Mouse (Mus musculus) hindbrain, embryonic 14.5 days (tissue): ENCODE data around the gene Sema3b. TPM values are rescaled to one million over a fixed set of nuclear protein-coding genes. Genes with fewer than 3 reads are reported as not detected.
A peak's percentile ranks its signal among the peaks of the same experiment; 100 is the strongest.

Experiments used
- ATAC-seq: fragments of 200-750 bp; cut with Nextera tagmentation; 2 replicates; pipeline ENCODE4 v1.8.0; 2017; ENCODE audit warnings: moderate number of reproducible peaks, mild to moderate bottlenecking, moderate TSS enrichment, moderate library complexity; ENCODE audit not compliant: low FRiP score
- DNase-seq: peaks from one replicate; pipeline ENCODE4 v3.0.0-alpha.2; 2015; ENCODE audit warnings: low spot score
- H3K27ac ChIP-seq: fragments of 300-500 bp; sonication (generic); 2 replicates; pipeline ENCODE4 v1.5.1; 2014; ENCODE audit warnings: mild to moderate bottlenecking, moderate library complexity
- H3K27me3 ChIP-seq: fragments of 300-500 bp; sonication (generic); 2 replicates; pipeline ENCODE4 v1.6.1; 2014; ENCODE audit warnings: mild to moderate bottlenecking, low read length, mixed read lengths; ENCODE audit not compliant: control insufficient read depth, insufficient read depth
- H3K36me3 ChIP-seq: fragments of 300-500 bp; sonication (generic); replicated peaks from 2 replicates; pipeline ENCODE4 v1.6.1; 2014; ENCODE audit not compliant: control insufficient read depth, insufficient read depth
- H3K4me1 ChIP-seq: fragments of 300-500 bp; sonication (generic); replicated peaks from 2 replicates; pipeline ENCODE4 v1.6.1; 2014; ENCODE audit warnings: antibody characterized with exemption, low read length, mixed read lengths; ENCODE audit not compliant: control insufficient read depth, insufficient read depth
- H3K4me2 ChIP-seq: fragments of 300-500 bp; sonication (generic); replicated peaks from 2 replicates; pipeline ENCODE4 v1.6.1; 2014; ENCODE audit warnings: mild to moderate bottlenecking, moderate library complexity
- H3K4me3 ChIP-seq: fragments of 300-500 bp; sonication (generic); replicated peaks from 2 replicates; pipeline ENCODE4 v1.5.1; 2014; ENCODE audit warnings: mild to moderate bottlenecking, low read length
- H3K9ac ChIP-seq: fragments of 300-500 bp; sonication (generic); 2 replicates; pipeline ENCODE4 v1.6.1; 2014
- H3K9me3 ChIP-seq: fragments of 300-500 bp; sonication (generic); 2 replicates; pipeline ENCODE4 v1.6.1; 2016; ENCODE audit warnings: low read length; ENCODE audit not compliant: control insufficient read depth
- WGBS: fragments of 180-500 bp; shearing (Covaris S2); extraction: QIAGEN DNeasy Blood & Tissue Kit; methylation state at CpG from one replicate; pipeline ENCODE4 v1.1.7; 2014; 5-methylcytosine and 5-hydroxymethylcytosine counted together
- polyA plus RNA-seq: library from polyadenylated mRNA; unstranded; fragments of >200 nt; fragmentation: Nextera tagmentation; extraction: Ambion mirVana; gene quantifications from 2 replicates; pipeline ENCODE4 v1.2.1, GENCODE M21; 2014

Gene Sema3b
- polyA plus RNA-seq, 1 experiment from 2014 or later = 4.5 TPM

GRCm38 (mm10) chr9:107563029-107563581 is 45.9 kb downstream of the Sema3b start, which contains the start of gene Tusc2:
Gene Tusc2 (plus strand): TSS chr9:107563255.
- Histone ChIP-seq H3K27ac (peak within 1 kb of the TSS; percentile 55; the same call in 1 of the 2 replicates), H3K36me3 (peaks cover 62% of the 10 kb centered on the region), H3K9me3 (no peaks in the 10 kb centered on the region), H3K9ac (peak within 1 kb of the TSS; percentile 76), H3K4me2 (peak within 1 kb of the TSS; percentile 95), H3K4me1 (peaks cover 14% of the 10 kb centered on the region), H3K27me3 (no peaks in the 10 kb centered on the region), H3K4me3 (peak within 1 kb of the TSS; percentile 75)
- DNase-seq (peak; percentile 90), ATAC-seq (peak; percentile 94)
- under 1% methylated on average over 46 of the region's 46 CpGs for WGBS

DNA sequence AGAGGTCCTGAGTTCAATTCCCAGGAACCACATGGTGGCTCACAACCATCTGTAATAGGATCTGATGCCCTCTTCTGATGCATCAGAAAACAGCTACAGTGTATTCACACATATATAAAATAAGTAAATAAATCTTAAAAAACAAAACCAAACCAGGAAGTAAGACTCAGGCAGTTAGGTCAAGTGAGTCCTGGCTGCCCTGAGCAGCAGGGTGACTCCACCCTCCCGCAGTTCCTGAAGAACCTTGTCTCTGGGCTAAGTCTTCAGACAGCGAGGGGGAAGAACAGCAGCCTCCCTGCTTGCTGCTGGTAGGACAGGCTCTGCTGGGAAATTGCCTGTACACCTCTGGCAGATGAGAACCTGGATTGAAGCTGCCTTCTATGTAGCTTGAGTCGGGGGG is 52.7 kb downstream of the Sema3b start:
- Histone ChIP-seq H3K9me3 (no peaks in the 10 kb centered on the region), H3K27me3 (peaks cover 18% of the 10 kb centered on the region), H3K4me1 (peaks cover 33% of the 10 kb centered on the region), H3K36me3 (peaks cover 43% of the 10 kb centered on the region), H3K4me3 (0 out of 2 replicates have a peak overlapping the region, but pooled peaks have one; percentile 74), H3K4me2 (peak overlapping the region; percentile 75), H3K27ac (no peak overlapping the region), H3K9ac (no peak overlapping the region)
- no peak for ATAC-seq
- no peak for DNase-seq
- 91% methylated on average over 3 of the region's 3 CpGs for WGBS

GRCm38 (mm10) chr9:107555701-107556100 is 53.3 kb downstream of the Sema3b start:
- ATAC-seq = no peak
- H3K4me1 ChIP-seq = peaks cover 37% of the 10 kb centered on the region

DNA sequence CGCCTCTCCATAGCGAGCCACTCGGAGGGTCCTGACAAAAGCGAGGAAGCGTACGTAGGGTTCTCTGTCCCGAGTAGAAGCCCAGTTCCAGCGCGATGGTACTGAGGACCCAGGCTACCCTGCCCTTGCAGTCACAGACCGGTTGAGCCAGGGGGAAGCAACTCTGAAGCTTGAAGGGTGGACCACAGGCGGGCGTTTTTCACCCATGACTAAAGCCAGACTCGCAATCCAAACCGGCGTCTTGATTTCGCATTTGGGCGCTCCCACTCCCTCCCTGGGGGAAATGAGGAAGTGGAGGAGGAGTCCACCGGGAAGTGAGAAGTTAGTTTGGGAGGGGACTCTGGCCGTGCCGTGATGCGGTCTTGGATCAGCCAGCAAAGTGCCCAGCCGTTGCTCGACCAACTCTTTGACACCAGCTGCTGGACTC is 54.0 kb downstream of the Sema3b start:
- H3K4me1 ChIP-seq = peaks cover 37% of the 10 kb centered on the region
- DNase-seq (no peak), ATAC-seq (peak; percentile 32)
- H3K9ac ChIP-seq = peak overlapping the region; percentile 80
- 0% methylated on average over 23 of the region's 23 CpGs for WGBS
- peak overlapping the region; percentile 75 for H3K4me2 ChIP-seq
- H3K27ac ChIP-seq = peak overlapping the region; percentile 87
- peaks cover 30% of the 10 kb centered on the region for H3K36me3 ChIP-seq
- no peaks in the 10 kb centered on the region for H3K9me3 ChIP-seq
- peaks cover 30% of the 10 kb centered on the region for H3K27me3 ChIP-seq
- H3K4me3 ChIP-seq = peak overlapping the region; percentile 74

More at GRCm38 (mm10) chr9:107555701-107556100, 53.3 kb downstream of the Sema3b start:
- 45% methylated on average over 2 of the region's 2 CpGs for WGBS
- Histone ChIP-seq H3K4me3 (peak overlapping the region; percentile 74), H3K9me3 (no peaks in the 10 kb centered on the region), H3K36me3 (peaks cover 36% of the 10 kb centered on the region), H3K27ac (peak overlapping the region; percentile 87; the same call in 1 of the 2 replicates), H3K9ac (peak overlapping the region; percentile 80), H3K27me3 (peaks cover 24% of the 10 kb centered on the region), H3K4me2 (peak overlapping the region; percentile 75)
- DNase-seq = no peak

- peaks cover 37% of the 10 kb centered on the region for H3K4me1 ChIP-seq
Observed at GRCm38 (mm10) chr9:107554319-107554825, 54.7 kb downstream of the Sema3b start.

GRCm38 (mm10) chr9:107553541-107554318 is 55.3 kb downstream of the Sema3b start:
- H3K9me3 ChIP-seq = no peaks in the 10 kb centered on the region
- H3K27me3 ChIP-seq = peaks cover 43% of the 10 kb centered on the region
- 5% methylated on average over 36 of the region's 37 CpGs for WGBS
- ATAC-seq (peak; percentile 69; the same call in 1 of the 2 replicates), DNase-seq (no peak)
- H3K4me2 ChIP-seq = peak overlapping the region; percentile 75
- peak overlapping the region; percentile 73 for H3K27ac ChIP-seq
- H3K4me1 ChIP-seq = peaks cover 37% of the 10 kb centered on the region
- peak overlapping the region; percentile 63 for H3K9ac ChIP-seq
- H3K4me3 ChIP-seq = peak overlapping the region; percentile 74
- peaks cover 16% of the 10 kb centered on the region for H3K36me3 ChIP-seq

More at GRCm38 (mm10) chr9:107554319-107554825, 54.7 kb downstream of the Sema3b start:
- DNase-seq (peak; percentile 99), ATAC-seq (peak; percentile 93)
- Histone ChIP-seq H3K36me3 (peaks cover 23% of the 10 kb centered on the region), H3K4me3 (peak overlapping the region; percentile 74), H3K4me2 (peak overlapping the region; percentile 75), H3K9me3 (no peaks in the 10 kb centered on the region), H3K27ac (peak overlapping the region; percentile 87), H3K9ac (peak overlapping the region; percentile 80), H3K27me3 (peaks cover 37% of the 10 kb centered on the region)
- under 1% methylated on average over 53 of the region's 53 CpGs for WGBS

DNA sequence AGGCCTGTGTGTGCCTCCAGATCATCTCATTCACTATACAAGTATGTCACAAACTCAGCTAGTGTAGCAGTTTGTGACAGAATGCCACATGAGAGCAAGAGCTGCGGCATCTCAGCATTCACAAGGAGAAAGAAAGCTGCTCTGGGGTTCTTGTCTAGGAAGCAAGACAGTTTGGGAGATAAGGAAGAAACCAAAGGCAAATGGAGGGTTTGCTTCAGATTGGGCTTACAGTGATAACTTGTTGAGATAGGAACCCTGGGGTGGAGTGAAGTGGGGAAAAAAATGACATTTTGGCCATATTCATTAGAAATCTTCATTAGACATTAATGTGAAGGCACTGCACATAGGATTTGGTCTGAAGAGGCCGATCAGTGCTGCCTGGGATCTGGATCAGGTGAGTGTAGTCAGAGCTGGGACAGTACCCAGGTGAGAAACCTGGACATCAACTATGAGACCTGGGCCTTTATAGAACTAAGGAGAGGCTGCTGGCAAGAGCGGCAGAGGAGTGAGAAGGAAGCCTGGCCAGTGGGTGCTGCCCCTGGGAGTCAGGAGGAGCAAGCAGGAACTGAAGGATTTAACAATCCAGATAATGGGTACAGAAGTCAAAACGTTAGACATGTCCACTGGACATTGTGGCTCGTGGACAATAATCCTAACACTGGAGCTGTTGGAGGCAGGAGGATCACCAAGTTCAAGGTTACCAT is 56.2 kb downstream of the Sema3b start:
- Histone ChIP-seq H3K4me3 (peak overlapping the region; percentile 74), H3K9ac (no peak overlapping the region), H3K9me3 (no peaks in the 10 kb centered on the region), H3K4me1 (peaks cover 37% of the 10 kb centered on the region), H3K27me3 (peaks cover 45% of the 10 kb centered on the region), H3K4me2 (peak overlapping the region; percentile 75), H3K27ac (no peak overlapping the region), H3K36me3 (peaks cover 8% of the 10 kb centered on the region)
- no peak for ATAC-seq
- no peak for DNase-seq
- WGBS = 84% methylated on average over 5 of the region's 5 CpGs

DNA sequence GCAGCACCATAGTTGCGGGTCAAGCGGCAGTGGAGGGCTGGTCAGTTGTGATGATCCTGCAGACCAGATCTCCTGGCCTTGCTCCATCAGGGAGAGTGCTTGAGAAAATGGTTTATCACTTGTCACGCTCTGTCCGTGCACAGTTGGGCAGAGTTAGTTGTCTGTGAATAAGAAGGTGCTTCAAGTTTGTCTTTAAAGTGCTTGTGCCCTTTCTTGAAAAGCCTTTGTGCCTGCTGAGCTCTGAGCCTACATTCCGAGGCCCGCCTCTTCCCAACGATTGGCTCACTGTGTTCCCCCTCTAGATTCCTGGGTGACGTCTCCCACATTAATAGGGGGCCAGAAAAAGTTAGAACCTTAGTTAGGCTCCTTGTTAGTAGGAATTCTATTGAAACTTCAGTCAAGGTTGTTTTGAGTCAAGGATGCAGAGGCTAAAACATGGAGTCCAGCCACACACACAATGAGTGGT is 57.1 kb downstream of the Sema3b start:
- H3K4me2 ChIP-seq = peak overlapping the region; percentile 59
- ATAC-seq (no peak), DNase-seq (no peak)
- peaks cover 44% of the 10 kb centered on the region for H3K4me1 ChIP-seq
- 10% methylated on average over 8 of the region's 8 CpGs for WGBS
- no peaks in the 10 kb centered on the region for H3K36me3 ChIP-seq
- H3K9me3 ChIP-seq = no peaks in the 10 kb centered on the region
- H3K9ac ChIP-seq = peak overlapping the region; percentile 59
- no peak overlapping the region for H3K27ac ChIP-seq
- peaks cover 45% of the 10 kb centered on the region for H3K27me3 ChIP-seq
- H3K4me3 ChIP-seq = peak overlapping the region; percentile 33
